10 mouse cellular contexts compared by ENCODE assay signal in genomic region chr10:13475121-13475520, GRCm38 (mm10). TPM values are rescaled to one million over a fixed set of nuclear protein-coding genes. Genes with fewer than 3 reads are reported as not detected.
A peak's percentile ranks its signal among the peaks of the same experiment; 100 is the strongest.
DNase-seq lines count a peak whose midpoint lies in the region; ATAC-seq and TF ChIP-seq lines count a peak whose summit lies in the region.
"Had no signal": no experiment of that assay in that cellular context is flagged by ENCODE, and none has a peak within 500 bp of the region (broad histone marks: within the 10 kb centered on the region; RNA-seq: fewer than 3 reads in every experiment).

No protein-coding gene starts in this region.

- H3K27me3 ChIP-seq in limb, embryonic 12.5 days: peaks cover 63% of the 10 kb centered on the region
- peaks cover 60% of the 10 kb centered on the region for H3K27me3 ChIP-seq in limb, embryonic 10.5 days (ENCODE audit: low read depth, poor library complexity, severe bottlenecking)
- peaks cover 12% of the 10 kb centered on the region; the same call in 1 of the 2 replicates for H3K27me3 ChIP-seq in embryonic facial prominence, embryonic 15.5 days
- H3K27me3 ChIP-seq in limb, embryonic 13.5 days: peaks cover 57% of the 10 kb centered on the region
- H3K27me3 ChIP-seq in stomach, embryonic 16.5 days (ENCODE audit: control insufficient read depth, insufficient read depth, low read length): no peaks in the 10 kb centered on the region; the same call in 1 of the 2 replicates

- DNase-seq in limb, embryonic 10.5 days (ENCODE audit: low spot score): no peak
- DNase-seq in gastrocnemius, adult 2 months: no peak
- no peak for DNase-seq in adrenal gland, postnatal 14 days
- no peak for DNase-seq in adrenal gland, postnatal 25 days
- DNase-seq: adrenal gland, adult 8-10 months had no signal

- H3K4me1 ChIP-seq in limb, embryonic 12.5 days (replicated peaks): peaks cover 9% of the 10 kb centered on the region; the same call in 1 of the 2 replicates
- H3K4me1 ChIP-seq in limb, embryonic 10.5 days: peaks cover 19% of the 10 kb centered on the region
- H3K4me1 ChIP-seq in embryonic facial prominence, embryonic 15.5 days: peaks cover 7% of the 10 kb centered on the region; the same call in 1 of the 2 replicates
- H3K4me1 ChIP-seq in limb, embryonic 13.5 days: peaks cover 13% of the 10 kb centered on the region
- 0 out of 2 replicates have a peak, but pooled peaks cover 6% of the 10 kb centered on the region for H3K4me1 ChIP-seq in stomach, embryonic 16.5 days (ENCODE audit: control insufficient read depth, insufficient read depth, low read length)

- H3K9ac ChIP-seq in limb, embryonic 12.5 days (replicated peaks): no peak overlapping the region
- H3K9ac ChIP-seq in embryonic facial prominence, embryonic 15.5 days: no peak overlapping the region
- no peak overlapping the region for H3K9ac ChIP-seq in limb, embryonic 13.5 days
- 0 out of 2 replicates have a peak overlapping the region, but pooled peaks have one; percentile 83 for H3K9ac ChIP-seq in stomach, embryonic 16.5 days (ENCODE audit: low read length)

- 25% methylated on average over 7 of the region's 7 CpGs for WGBS in limb, embryonic 12.5 days
- 31% methylated on average over 7 of the region's 7 CpGs for WGBS in limb, embryonic 10.5 days
- 28% methylated on average over 7 of the region's 7 CpGs for WGBS in embryonic facial prominence, embryonic 15.5 days
- WGBS in limb, embryonic 13.5 days: 22% methylated on average over 7 of the region's 7 CpGs
- WGBS in stomach, embryonic 16.5 days: 32% methylated on average over 7 of the region's 7 CpGs

- no peaks in the 10 kb centered on the region for H3K9me3 ChIP-seq in limb, embryonic 12.5 days
- no peaks in the 10 kb centered on the region for H3K9me3 ChIP-seq in limb, embryonic 10.5 days (replicated peaks)
- no peaks in the 10 kb centered on the region for H3K9me3 ChIP-seq in embryonic facial prominence, embryonic 15.5 days (replicated peaks)
- H3K9me3 ChIP-seq in limb, embryonic 13.5 days: no peaks in the 10 kb centered on the region
- H3K9me3 ChIP-seq in stomach, embryonic 16.5 days (replicated peaks; ENCODE audit: control insufficient read depth, low read length): no peaks in the 10 kb centered on the region

- no peak for TF ChIP-seq CTCF in gastrocnemius, adult 2 months (IDR thresholded peaks at IDR 0.05)

- intact Hi-C loops in gastrocnemius, adult 2 months (cut with DNase I): no loop called here

- peak overlapping the region; percentile 99 for H3K4me2 ChIP-seq in limb, embryonic 12.5 days
- peak overlapping the region; percentile 99; the same call in 1 of the 2 replicates for H3K4me2 ChIP-seq in embryonic facial prominence, embryonic 15.5 days (replicated peaks)
- H3K4me2 ChIP-seq in limb, embryonic 13.5 days (replicated peaks): peak overlapping the region; percentile 98
- H3K4me2 ChIP-seq in stomach, embryonic 16.5 days (ENCODE audit: low read depth, low read length): peak overlapping the region; percentile 98

- H3K27ac ChIP-seq in limb, embryonic 12.5 days: no peak overlapping the region
- no peak overlapping the region for H3K27ac ChIP-seq in limb, embryonic 10.5 days
- no peak overlapping the region for H3K27ac ChIP-seq in embryonic facial prominence, embryonic 15.5 days (replicated peaks)
- no peak overlapping the region for H3K27ac ChIP-seq in limb, embryonic 13.5 days
- no peak overlapping the region for H3K27ac ChIP-seq in stomach, embryonic 16.5 days (ENCODE audit: low read length)
- H3K27ac ChIP-seq in gastrocnemius, adult 2 months: no peak overlapping the region

- H3K4me3 ChIP-seq in limb, embryonic 12.5 days (replicated peaks): no peak overlapping the region; the same call in 1 of the 2 replicates
- H3K4me3 ChIP-seq in limb, embryonic 10.5 days: no peak overlapping the region
- H3K4me3 ChIP-seq in embryonic facial prominence, embryonic 15.5 days (replicated peaks): peak overlapping the region; percentile 65; the same call in 1 of the 2 replicates
- H3K4me3 ChIP-seq in limb, embryonic 13.5 days: no peak overlapping the region
- no peak overlapping the region for H3K4me3 ChIP-seq in stomach, embryonic 16.5 days (replicated peaks; ENCODE audit: low read length)
- H3K4me3 ChIP-seq in gastrocnemius, adult 2 months: no peak overlapping the region
- H3K4me3 ChIP-seq: myocyte had no signal

- H3K36me3 ChIP-seq in limb, embryonic 12.5 days: no peaks in the 10 kb centered on the region
- H3K36me3 ChIP-seq in limb, embryonic 10.5 days: no peaks in the 10 kb centered on the region
- H3K36me3 ChIP-seq in embryonic facial prominence, embryonic 15.5 days: no peaks in the 10 kb centered on the region
- no peaks in the 10 kb centered on the region for H3K36me3 ChIP-seq in limb, embryonic 13.5 days
- no peaks in the 10 kb centered on the region for H3K36me3 ChIP-seq in stomach, embryonic 16.5 days (ENCODE audit: control insufficient read depth, insufficient read depth, low read length)

- no peak for ATAC-seq in limb, embryonic 12.5 days (ENCODE audit: insufficient number of reproducible peaks, insufficient read depth, low FRiP score, low TSS enrichment, low read depth)
- no peak for ATAC-seq in embryonic facial prominence, embryonic 15.5 days (ENCODE audit: insufficient number of reproducible peaks, low FRiP score, low TSS enrichment, low read depth)
- no peak for ATAC-seq in limb, embryonic 13.5 days (ENCODE audit: low FRiP score, low read depth)
- ATAC-seq in stomach, embryonic 16.5 days (ENCODE audit: insufficient read depth, low FRiP score): no peak

RNA-seq across cellular contexts. Expression of gene Phactr2, which starts 0.9 kb away (rescaled TPM):
- 21.7 and 23.5 TPM in 2 replicates for polyA plus RNA-seq in limb, embryonic 12.5 days (2016; fragmentation: Nextera tagmentation; extraction: Ambion mirVana)
- 16.2 and 21.3 TPM in 2 replicates for polyA plus RNA-seq in limb, embryonic 10.5 days (2016; fragmentation: Nextera tagmentation; extraction: Ambion mirVana)
- polyA plus RNA-seq in embryonic facial prominence, embryonic 15.5 days (2015; fragmentation: Nextera tagmentation; extraction: Ambion mirVana): 27.9 and 30.1 TPM in 2 replicates
- 26.8 and 29.3 TPM in 2 replicates for polyA plus RNA-seq in limb, embryonic 13.5 days (2015; fragmentation: Nextera tagmentation; extraction: Ambion mirVana)
- 24.3 and 26.4 TPM in 2 replicates for polyA plus RNA-seq in stomach, embryonic 16.5 days (2015; fragmentation: Nextera tagmentation; extraction: Ambion mirVana)
- total RNA-seq in gastrocnemius, adult 2 months (2021): 10 to 100 TPM; 16.0 to 19.6 TPM
- 26.3 and 31.4 TPM in 2 replicates for total RNA-seq in adrenal gland, postnatal 14 days (2021)
- total RNA-seq in adrenal gland, postnatal 25 days (2021): 24.0 and 30.6 TPM in 2 replicates
- polyA plus RNA-seq: myocyte had no signal

RNA-seq across cellular contexts. Expression of gene Fuca2, which starts 24.2 kb away (rescaled TPM):
- polyA plus RNA-seq in limb, embryonic 12.5 days (2016; fragmentation: Nextera tagmentation; extraction: Ambion mirVana): 27.8 and 31.2 TPM in 2 replicates
- 21.3 and 23.6 TPM in 2 replicates for polyA plus RNA-seq in limb, embryonic 10.5 days (2016; fragmentation: Nextera tagmentation; extraction: Ambion mirVana)
- 63.0 and 67.3 TPM in 2 replicates for polyA plus RNA-seq in embryonic facial prominence, embryonic 15.5 days (2015; fragmentation: Nextera tagmentation; extraction: Ambion mirVana)
- 44.3 and 46.4 TPM in 2 replicates for polyA plus RNA-seq in limb, embryonic 13.5 days (2015; fragmentation: Nextera tagmentation; extraction: Ambion mirVana)
- polyA plus RNA-seq in stomach, embryonic 16.5 days (2015; fragmentation: Nextera tagmentation; extraction: Ambion mirVana): 101 and 105 TPM in 2 replicates
- 10 to 100 TPM; 11.4 to 15.1 TPM for total RNA-seq in gastrocnemius, adult 2 months (2021)
- total RNA-seq in adrenal gland, postnatal 14 days (2021): 17.8 and 18.5 TPM in 2 replicates
- total RNA-seq in adrenal gland, postnatal 25 days (2021): 14.8 and 19.4 TPM in 2 replicates
